Mouse (Mus musculus): ENCODE data around the gene Dip2c.

GRCm38 (mm10) chr13:9277621-9277960, 1.3 kb downstream of the Dip2c start:
- TF ChIP-seq CTCF (IDR thresholded peaks at IDR 0.05; ENCODE audit: control insufficient read depth, insufficient read depth, low read length) (no peak), POLR2A (IDR thresholded peaks at IDR 0.05; ENCODE audit: borderline replicate concordance, control insufficient read depth, low read depth, low read length) (no peak)
